In the genomic region with DNA sequence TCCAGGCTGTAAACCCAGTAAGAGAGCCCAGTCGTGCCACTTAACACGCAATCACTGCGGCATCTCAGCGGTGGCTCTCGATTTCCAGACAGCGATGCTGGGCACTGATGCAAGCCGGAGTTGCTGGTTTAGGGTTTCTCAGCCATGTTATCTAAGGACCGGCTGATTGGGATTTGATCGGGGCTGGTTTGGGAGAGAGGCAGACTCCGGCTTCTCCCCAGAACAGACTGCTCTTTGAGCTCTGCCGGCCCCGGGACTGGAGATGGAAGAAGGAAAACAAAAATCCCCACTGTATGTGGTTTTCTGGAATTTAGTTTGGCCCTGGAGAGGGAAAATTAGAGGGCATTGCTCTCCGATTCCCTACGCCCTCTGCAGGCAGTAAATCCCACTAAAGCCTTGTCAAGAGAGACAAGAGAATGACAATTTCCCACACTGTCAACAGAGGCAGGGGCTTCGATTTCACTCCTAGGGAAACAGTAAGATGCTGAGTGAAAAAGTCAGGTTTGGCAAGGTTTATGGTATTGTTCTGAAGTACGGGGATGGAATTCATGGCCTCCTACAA, we compare ENCODE assay signal across 8 mouse cellular contexts. TPM values are rescaled to one million over a fixed set of nuclear protein-coding genes. Genes with fewer than 3 reads are reported as not detected.
DNase-seq lines count a peak whose midpoint lies in the region; ATAC-seq lines count a peak whose summit lies in the region.

No protein-coding gene starts in this region.

- no peak overlapping the region for H3K27ac ChIP-seq in lung, embryonic 15.5 days
- peak overlapping the region; percentile 80 for H3K27ac ChIP-seq in embryonic facial prominence, embryonic 13.5 days
- no peak overlapping the region for H3K27ac ChIP-seq in hindbrain, embryonic 11.5 days (ENCODE audit: low read depth, low read length)
- no peak overlapping the region for H3K27ac ChIP-seq in midbrain, embryonic 13.5 days

- 18% methylated on average over 16 of the region's 16 CpGs for WGBS in lung, embryonic 15.5 days
- WGBS in embryonic facial prominence, embryonic 13.5 days, result 7% methylated on average over 16 of the region's 16 CpGs
- WGBS in hindbrain, embryonic 11.5 days, result 31% methylated on average over 16 of the region's 16 CpGs
- 31% methylated on average over 16 of the region's 16 CpGs for WGBS in midbrain, embryonic 13.5 days

- H3K4me1 ChIP-seq in lung, embryonic 15.5 days, result 0 out of 2 replicates have a peak, but pooled peaks cover 5% of the 10 kb centered on the region
- peaks cover 13% of the 10 kb centered on the region for H3K4me1 ChIP-seq in embryonic facial prominence, embryonic 13.5 days
- H3K4me1 ChIP-seq in hindbrain, embryonic 11.5 days (replicated peaks; ENCODE audit: control insufficient read depth, insufficient read depth, low read length), result no peaks in the 10 kb centered on the region
- H3K4me1 ChIP-seq in midbrain, embryonic 13.5 days (replicated peaks), result no peaks in the 10 kb centered on the region

- H3K9me3 ChIP-seq in lung, embryonic 15.5 days, result no peaks in the 10 kb centered on the region
- no peaks in the 10 kb centered on the region for H3K9me3 ChIP-seq in embryonic facial prominence, embryonic 13.5 days
- no peaks in the 10 kb centered on the region for H3K9me3 ChIP-seq in hindbrain, embryonic 11.5 days (ENCODE audit: control insufficient read depth, low read length)
- H3K9me3 ChIP-seq in midbrain, embryonic 13.5 days, result no peaks in the 10 kb centered on the region

- peak overlapping the region; percentile 44 for H3K4me2 ChIP-seq in lung, embryonic 15.5 days
- H3K4me2 ChIP-seq in embryonic facial prominence, embryonic 13.5 days, result peak overlapping the region; percentile 56
- peak overlapping the region; percentile 32 for H3K4me2 ChIP-seq in hindbrain, embryonic 11.5 days (replicated peaks; ENCODE audit: low read depth, low read length)
- H3K4me2 ChIP-seq in midbrain, embryonic 13.5 days (replicated peaks), result peak overlapping the region; percentile 30

- no peak overlapping the region for H3K9ac ChIP-seq in lung, embryonic 15.5 days
- H3K9ac ChIP-seq in embryonic facial prominence, embryonic 13.5 days, result peak overlapping the region; percentile 58
- H3K9ac ChIP-seq in hindbrain, embryonic 11.5 days (ENCODE audit: low read depth, low read length), result no peak overlapping the region
- no peak overlapping the region for H3K9ac ChIP-seq in midbrain, embryonic 13.5 days (replicated peaks)

- no peaks in the 10 kb centered on the region for H3K36me3 ChIP-seq in lung, embryonic 15.5 days
- no peaks in the 10 kb centered on the region for H3K36me3 ChIP-seq in embryonic facial prominence, embryonic 13.5 days
- H3K36me3 ChIP-seq in hindbrain, embryonic 11.5 days (ENCODE audit: control insufficient read depth, insufficient read depth, low read length), result no peaks in the 10 kb centered on the region
- no peaks in the 10 kb centered on the region for H3K36me3 ChIP-seq in midbrain, embryonic 13.5 days

- ATAC-seq in lung, embryonic 15.5 days (ENCODE audit: borderline replicate concordance, extremely low read depth, low FRiP score, low TSS enrichment), result no peak
- ATAC-seq in embryonic facial prominence, embryonic 13.5 days (ENCODE audit: insufficient number of reproducible peaks, insufficient read depth, low FRiP score, low TSS enrichment, low read depth), result peak; percentile 74; the same call in 1 of the 2 replicates
- no peak for ATAC-seq in hindbrain, embryonic 11.5 days (ENCODE audit: low FRiP score)
- no peak for ATAC-seq in midbrain, embryonic 13.5 days
- ATAC-seq in monocyte, adult 5-6 weeks (replicated peaks; ENCODE audit: insufficient number of reproducible peaks, low FRiP score, low TSS enrichment, poor library complexity, severe bottlenecking), result no peak

- H3K27me3 ChIP-seq in lung, embryonic 15.5 days, result no peaks in the 10 kb centered on the region
- H3K27me3 ChIP-seq in embryonic facial prominence, embryonic 13.5 days, result no peaks in the 10 kb centered on the region
- H3K27me3 ChIP-seq in hindbrain, embryonic 11.5 days (ENCODE audit: control insufficient read depth, insufficient read depth, low read length), result no peaks in the 10 kb centered on the region
- H3K27me3 ChIP-seq in midbrain, embryonic 13.5 days, result no peaks in the 10 kb centered on the region; the same call in 1 of the 2 replicates

- DNase-seq in lung, postnatal 14 days, result no peak
- peak; percentile 39 for DNase-seq in hindbrain, embryonic 11.5 days (ENCODE audit: low spot score)
- no peak for DNase-seq in cerebellum, postnatal 36 days
- no peak for DNase-seq in yolk sac, embryonic 10.5 days (ENCODE audit: low spot score)

- H3K4me3 ChIP-seq in lung, embryonic 15.5 days, result 0 out of 2 replicates have a peak overlapping the region, but pooled peaks have one; percentile 9
- peak overlapping the region; percentile 30 for H3K4me3 ChIP-seq in embryonic facial prominence, embryonic 13.5 days
- no peak overlapping the region for H3K4me3 ChIP-seq in hindbrain, embryonic 11.5 days (ENCODE audit: low read depth, low read length)
- 0 out of 2 replicates have a peak overlapping the region, but pooled peaks have one; percentile 11 for H3K4me3 ChIP-seq in midbrain, embryonic 13.5 days (replicated peaks)

RNA-seq across cellular contexts. Expression of a gene that starts 8.5 kb away (rescaled TPM):
- polyA plus RNA-seq in lung, embryonic 15.5 days (2015; fragmentation: Nextera tagmentation; extraction: Ambion mirVana), result 0.32 and 0.54 TPM in 2 replicates
- 1.0 and 1.3 TPM in 2 replicates for polyA plus RNA-seq in embryonic facial prominence, embryonic 13.5 days (2015; fragmentation: Nextera tagmentation; extraction: Ambion mirVana)
- not detected in 2 replicates for polyA plus RNA-seq in hindbrain, embryonic 11.5 days (2014; fragmentation: Nextera tagmentation; extraction: Ambion mirVana)
- polyA plus RNA-seq in midbrain, embryonic 13.5 days (2015; fragmentation: Nextera tagmentation; extraction: Ambion mirVana), result 0.06 and 0.09 TPM in 2 replicates
- total RNA-seq in monocyte, adult 5-6 weeks (2017), result not detected in 3 replicates

RNA-seq across cellular contexts. Expression of a gene that starts 8.7 kb away (rescaled TPM):
- polyA plus RNA-seq in lung, embryonic 15.5 days (2015; fragmentation: Nextera tagmentation; extraction: Ambion mirVana), result 0.16 and 0.25 TPM in 2 replicates
- polyA plus RNA-seq in embryonic facial prominence, embryonic 13.5 days (2015; fragmentation: Nextera tagmentation; extraction: Ambion mirVana), result 1.1 and 1.2 TPM in 2 replicates
- polyA plus RNA-seq in hindbrain, embryonic 11.5 days (2014; fragmentation: Nextera tagmentation; extraction: Ambion mirVana), result 0.15 TPM in 1 of 2 replicates, not detected in the other
- polyA plus RNA-seq in midbrain, embryonic 13.5 days (2015; fragmentation: Nextera tagmentation; extraction: Ambion mirVana), result not detected in 2 replicates
- total RNA-seq in monocyte, adult 5-6 weeks (2017), result not detected in 3 replicates
